Mouse (Mus musculus) urinary bladder, adult 2 months (tissue): ENCODE measurements around the gene Il1rl1. TPM values are rescaled to one million over a fixed set of nuclear protein-coding genes. Genes with fewer than 3 reads are reported as not detected.

Experiments used
- polyA plus RNA-seq: library from polyadenylated mRNA; depleted of rRNA; stranded (reverse); fragments of >200 nt; gene quantifications from 2 replicates; pipeline ENCODE4 v1.2.3, GENCODE M21; 2012; rRNA removed

Gene Il1rl1
- polyA plus RNA-seq, 1 experiment, result 1.8 TPM

Other genes with a start within 250 kb of the Il1rl1 start
- 13.1 and 14.3 TPM in 2 replicates for gene Il1r1, start 204.5 kb upstream of the Il1rl1 start, polyA plus RNA-seq
- 7.2 and 8.8 TPM in 2 replicates for gene Il1rl2, start 105.0 kb upstream of the Il1rl1 start, polyA plus RNA-seq
- 4.3 and 5.3 TPM in 2 replicates for gene Il18r1, start 36.0 kb downstream of the Il1rl1 start, polyA plus RNA-seq
- 0.98 and 1.0 TPM in 2 replicates for gene Il18rap, start 85.8 kb downstream of the Il1rl1 start, polyA plus RNA-seq
- 7.7 and 8.3 TPM in 2 replicates for gene Slc9a4, start 150.5 kb downstream of the Il1rl1 start, polyA plus RNA-seq